Mouse (Mus musculus): ENCODE data around the gene Cavin2. TPM values are rescaled to one million over a fixed set of nuclear protein-coding genes. Genes with fewer than 3 reads are reported as not detected.
A peak's percentile ranks its signal among the peaks of the same experiment; 100 is the strongest.

Gene Cavin2
- polyA plus RNA-seq, 1 experiment from 2014 or later: 2.7 TPM

GRCm38 (mm10) chr1:51332986-51333385 lies 44.1 kb downstream of the Cavin2 start:
- no peak for ATAC-seq (ENCODE audit: low FRiP score)
- no peak overlapping the region for H3K27ac ChIP-seq
- H3K9ac ChIP-seq: no peak overlapping the region
- no peaks in the 10 kb centered on the region for H3K36me3 ChIP-seq (replicated peaks)
- H3K4me2 ChIP-seq: no peak overlapping the region
- 49% methylated on average over 6 of the region's 6 CpGs for WGBS
- no peak overlapping the region for H3K4me3 ChIP-seq (replicated peaks)
- H3K4me1 ChIP-seq: 0 out of 2 replicates have a peak, but pooled peaks cover 2% of the 10 kb centered on the region
- no peaks in the 10 kb centered on the region; the same call in 1 of the 2 replicates for H3K27me3 ChIP-seq
- H3K9me3 ChIP-seq: no peaks in the 10 kb centered on the region

DNA sequence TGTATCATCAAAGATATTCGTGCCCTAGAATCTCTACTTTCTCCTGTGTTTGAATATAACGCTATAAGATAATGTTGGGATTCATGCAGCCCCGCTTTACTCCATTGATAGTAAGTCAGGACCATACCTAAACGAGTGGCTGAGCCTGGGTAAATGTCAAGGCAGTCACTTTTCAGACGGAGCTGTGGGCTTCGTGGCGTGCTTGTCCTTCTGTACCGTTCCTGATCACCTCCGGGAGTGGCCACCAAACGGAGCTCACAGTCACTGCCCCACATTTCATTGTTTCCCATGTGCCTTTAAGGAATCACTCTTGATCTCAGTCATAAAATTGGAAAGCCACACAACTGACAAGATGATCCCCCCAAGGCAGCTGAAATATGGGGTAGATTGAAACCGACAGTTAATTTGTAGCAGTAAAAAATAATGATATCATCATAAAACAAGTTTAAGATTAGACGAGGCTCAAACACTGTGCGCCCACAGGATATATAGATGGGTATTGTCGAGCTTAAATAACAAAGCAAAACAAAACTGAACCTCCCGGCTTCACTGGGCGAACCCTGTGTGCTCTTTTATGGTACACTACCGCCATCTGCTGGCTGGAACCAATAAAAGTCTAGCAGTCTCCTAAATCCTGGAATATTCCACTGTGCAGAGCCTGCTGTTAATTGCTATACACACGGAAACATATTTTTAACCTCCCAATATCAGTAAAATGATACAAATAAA lies 44.8 kb downstream of the Cavin2 start:
- Histone ChIP-seq H3K27ac (0 out of 2 replicates have a peak overlapping the region, but pooled peaks have one; percentile 25), H3K4me3 (replicated peaks) (peak overlapping the region; percentile 18)

GRCm38 (mm10) chr1:51334289-51334688 lies 45.4 kb downstream of the Cavin2 start:
- no peaks in the 10 kb centered on the region for H3K9me3 ChIP-seq
- no peak overlapping the region; the same call in 1 of the 2 replicates for H3K4me3 ChIP-seq (replicated peaks)
- WGBS: 39% methylated on average over 6 of the region's 6 CpGs
- no peak overlapping the region for H3K4me2 ChIP-seq
- ATAC-seq (ENCODE audit: low FRiP score): peak; percentile 50; the same call in 1 of the 2 replicates
- H3K4me1 ChIP-seq: 0 out of 2 replicates have a peak, but pooled peaks cover 2% of the 10 kb centered on the region
- H3K9ac ChIP-seq: no peak overlapping the region; the same call in 1 of the 2 replicates
- no peaks in the 10 kb centered on the region for H3K36me3 ChIP-seq (replicated peaks)
- H3K27me3 ChIP-seq: no peaks in the 10 kb centered on the region
- H3K27ac ChIP-seq: no peak overlapping the region

More for the DNA sequence above, 44.8 kb downstream of the Cavin2 start:
- 27% methylated on average over 18 of the region's 18 CpGs for WGBS
- no peaks in the 10 kb centered on the region; the same call in 1 of the 2 replicates for H3K27me3 ChIP-seq
- 0 out of 2 replicates have a peak overlapping the region, but pooled peaks have one; percentile 21 for H3K9ac ChIP-seq
- H3K9me3 ChIP-seq: no peaks in the 10 kb centered on the region
- ATAC-seq (ENCODE audit: low FRiP score): peak; percentile 91
- H3K36me3 ChIP-seq (replicated peaks): no peaks in the 10 kb centered on the region
- H3K4me2 ChIP-seq: peak overlapping the region; percentile 46
- H3K4me1 ChIP-seq: 0 out of 2 replicates have a peak, but pooled peaks cover 2% of the 10 kb centered on the region

DNA sequence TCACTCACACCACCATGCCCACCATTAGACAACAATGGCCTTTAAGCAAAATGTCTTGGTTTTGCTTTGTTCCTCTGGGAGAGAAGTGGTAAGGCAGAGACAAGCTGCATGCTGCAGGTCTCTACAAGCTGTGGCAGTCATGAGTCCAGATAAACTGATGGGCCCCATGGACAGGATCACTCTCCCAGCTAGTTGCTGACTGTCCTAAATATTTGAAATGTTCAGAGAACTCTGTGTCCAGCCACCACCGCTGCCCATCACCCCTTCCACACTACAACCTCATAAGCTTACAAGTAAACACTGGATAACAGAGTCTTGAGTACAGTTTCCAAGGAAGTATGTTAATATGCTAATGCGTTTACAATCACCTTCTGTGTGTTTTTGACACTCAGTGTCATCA lies 46.2 kb downstream of the Cavin2 start:
- H3K9me3 ChIP-seq: no peaks in the 10 kb centered on the region
- no peak overlapping the region for H3K9ac ChIP-seq
- ATAC-seq (ENCODE audit: low FRiP score): no peak
- H3K4me3 ChIP-seq (replicated peaks): no peak overlapping the region
- 91% methylated on average over 2 of the region's 2 CpGs for WGBS
- no peaks in the 10 kb centered on the region for H3K36me3 ChIP-seq (replicated peaks)
- no peaks in the 10 kb centered on the region for H3K27me3 ChIP-seq
- H3K4me2 ChIP-seq: no peak overlapping the region
- H3K27ac ChIP-seq: no peak overlapping the region
- H3K4me1 ChIP-seq: 0 out of 2 replicates have a peak, but pooled peaks cover 2% of the 10 kb centered on the region

DNA sequence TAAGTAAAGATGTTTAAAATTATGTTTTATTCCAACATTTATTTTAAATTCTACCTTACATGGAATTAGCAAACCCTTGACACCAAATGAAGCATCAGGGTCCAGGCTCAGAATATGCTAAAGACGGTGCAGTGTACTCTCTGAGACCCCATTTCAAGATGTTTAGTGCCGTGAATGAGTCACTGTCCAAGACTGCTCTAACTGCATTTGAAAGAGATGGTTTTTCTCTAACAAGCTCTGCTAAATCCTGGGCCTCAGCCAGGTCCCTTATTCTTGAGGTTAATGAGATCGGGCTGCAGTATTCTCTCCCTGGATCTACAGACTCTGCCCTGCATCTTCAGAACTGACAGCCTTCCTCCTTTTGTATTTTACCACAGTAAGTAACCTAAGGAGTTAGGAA lies 55.2 kb downstream of the Cavin2 start:
- Histone ChIP-seq H3K27me3 (no peaks in the 10 kb centered on the region), H3K36me3 (replicated peaks) (no peaks in the 10 kb centered on the region)
- WGBS: 44% methylated on average over 3 of the region's 3 CpGs

DNA sequence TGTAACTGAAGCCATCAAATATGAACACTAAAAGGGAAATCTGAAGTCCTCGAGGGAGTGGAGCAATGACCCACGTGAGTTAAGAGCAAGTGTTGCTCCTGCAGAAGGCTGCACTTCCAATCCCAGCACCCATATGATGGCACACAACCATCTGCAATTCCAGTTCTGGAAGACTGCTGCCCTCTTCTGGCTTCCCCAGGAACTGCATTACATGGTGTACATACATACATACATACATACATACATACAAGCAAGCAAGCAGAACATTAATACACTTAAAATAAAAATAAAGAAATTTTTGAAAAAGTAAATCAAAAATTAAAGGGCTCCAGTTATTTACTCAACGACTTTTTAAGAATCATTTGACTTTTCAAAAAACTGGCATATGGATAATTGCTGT lies 58.7 kb downstream of the Cavin2 start:
- 88% methylated on average over 3 of the region's 3 CpGs for WGBS
- Histone ChIP-seq H3K4me1 (peaks cover 2% of the 10 kb centered on the region; the same call in 1 of the 2 replicates), H3K27me3 (no peaks in the 10 kb centered on the region), H3K9me3 (no peaks in the 10 kb centered on the region), H3K36me3 (replicated peaks) (no peaks in the 10 kb centered on the region), H3K4me2 (no peak overlapping the region), H3K9ac (no peak overlapping the region), H3K4me3 (replicated peaks) (no peak overlapping the region), H3K27ac (no peak overlapping the region)
- no peak for ATAC-seq (ENCODE audit: low FRiP score)

More for the DNA sequence above, 55.2 kb downstream of the Cavin2 start:
- no peak overlapping the region for H3K4me3 ChIP-seq (replicated peaks)
- H3K9me3 ChIP-seq: no peaks in the 10 kb centered on the region
- no peak overlapping the region for H3K9ac ChIP-seq
- peak; percentile 44; the same call in 1 of the 2 replicates for ATAC-seq (ENCODE audit: low FRiP score)
- H3K4me2 ChIP-seq: no peak overlapping the region
- no peak overlapping the region for H3K27ac ChIP-seq
- no peaks in the 10 kb centered on the region; the same call in 1 of the 2 replicates for H3K4me1 ChIP-seq

DNA sequence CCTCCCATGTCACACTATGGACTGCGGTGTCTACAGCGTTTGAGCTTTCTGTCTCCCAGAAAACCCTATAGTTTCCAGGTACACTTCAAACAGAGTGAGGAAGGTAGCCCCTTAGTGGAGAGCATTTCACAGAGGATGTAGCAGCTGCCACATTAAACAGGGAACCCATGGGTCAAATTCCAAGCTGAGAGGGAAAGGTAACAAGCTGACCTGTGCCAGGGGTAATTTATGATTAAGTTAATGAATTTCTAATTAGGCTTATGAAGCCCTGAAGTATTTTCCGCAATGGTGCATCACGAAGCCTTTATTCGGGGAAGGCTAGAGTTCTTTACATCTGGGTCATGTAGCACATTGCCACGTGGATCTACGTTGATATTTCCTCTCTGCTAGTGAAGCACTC lies 59.7 kb downstream of the Cavin2 start:
- no peaks in the 10 kb centered on the region for H3K36me3 ChIP-seq (replicated peaks)
- H3K4me2 ChIP-seq: no peak overlapping the region
- H3K4me1 ChIP-seq: peaks cover 2% of the 10 kb centered on the region; the same call in 1 of the 2 replicates
- no peak overlapping the region for H3K9ac ChIP-seq
- no peak for ATAC-seq (ENCODE audit: low FRiP score)
- WGBS: 77% methylated on average over 7 of the region's 7 CpGs
- no peak overlapping the region for H3K4me3 ChIP-seq (replicated peaks)
- H3K27ac ChIP-seq: no peak overlapping the region
- H3K27me3 ChIP-seq: no peaks in the 10 kb centered on the region
- H3K9me3 ChIP-seq: no peaks in the 10 kb centered on the region

GRCm38 (mm10) chr1:51349291-51349967 lies 60.5 kb downstream of the Cavin2 start:
- Histone ChIP-seq H3K9me3 (no peaks in the 10 kb centered on the region), H3K27me3 (no peaks in the 10 kb centered on the region), H3K9ac (no peak overlapping the region), H3K36me3 (replicated peaks) (no peaks in the 10 kb centered on the region), H3K4me2 (no peak overlapping the region), H3K4me1 (peaks cover 2% of the 10 kb centered on the region; the same call in 1 of the 2 replicates), H3K4me3 (replicated peaks) (no peak overlapping the region), H3K27ac (no peak overlapping the region)
- ATAC-seq (ENCODE audit: low FRiP score): peak; percentile 64; the same call in 1 of the 2 replicates
- WGBS: 34% methylated on average over 7 of the region's 7 CpGs

Other genes starting within 250 kb of the Cavin2 start
- 6.5 and 7.7 TPM in 2 replicates for gene Nabp1, start 189.3 kb downstream of the Cavin2 start, polyA plus RNA-seq (2016; fragmentation: Nextera tagmentation; extraction: Ambion mirVana)